Mouse (Mus musculus): Measurements from ENCODE around the gene Acot12.

GRCm38 (mm10) chr13:91758316-91759048, 17.2 kb downstream of the Acot12 start:
- TF ChIP-seq POLR2A (IDR thresholded peaks at IDR 0.05; ENCODE audit: insufficient read depth, low read depth, low read length) = no peak
- TF ChIP-seq CTCF (IDR thresholded peaks at IDR 0.05; ENCODE audit: insufficient read depth, low read depth, low read length) = no peak
